Mouse (Mus musculus): ENCODE results near the gene Snrpa. TPM values are rescaled to one million over a fixed set of nuclear protein-coding genes. Genes with fewer than 3 reads are reported as not detected.

Gene Snrpa
- total and polyA plus RNA-seq, 2 experiments from 2014 or later: 60.5 to 79.4 TPM

DNA sequence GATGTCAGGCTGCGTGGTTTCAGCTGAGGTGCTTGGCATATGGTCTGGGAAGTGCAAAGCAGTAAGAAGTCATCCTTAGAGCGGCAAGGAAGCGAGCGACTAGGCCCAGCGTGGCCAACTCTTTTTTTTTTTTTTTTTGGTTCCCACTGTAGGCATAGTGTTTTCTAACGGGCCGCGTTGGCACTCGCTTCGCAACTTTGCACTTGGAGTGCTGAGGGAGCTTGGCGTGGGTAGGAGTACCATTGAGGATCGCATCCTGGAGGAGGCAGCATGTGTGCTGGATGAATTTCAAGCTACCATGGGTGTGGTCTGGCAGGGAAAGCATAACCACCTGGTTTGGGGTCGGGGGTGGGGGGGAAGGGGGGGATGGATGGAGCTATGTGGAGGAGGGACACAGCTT lies 40.1 kb downstream of the Snrpa start:
- TF ChIP-seq EP300 (IDR thresholded peaks at IDR 0.05; ENCODE audit: low read depth) (no peak), CTCF (IDR thresholded peaks at IDR 0.05; ENCODE audit: low read depth) (no peak)
- no peak for ATAC-seq (ENCODE audit: insufficient read depth, low read depth)

DNA sequence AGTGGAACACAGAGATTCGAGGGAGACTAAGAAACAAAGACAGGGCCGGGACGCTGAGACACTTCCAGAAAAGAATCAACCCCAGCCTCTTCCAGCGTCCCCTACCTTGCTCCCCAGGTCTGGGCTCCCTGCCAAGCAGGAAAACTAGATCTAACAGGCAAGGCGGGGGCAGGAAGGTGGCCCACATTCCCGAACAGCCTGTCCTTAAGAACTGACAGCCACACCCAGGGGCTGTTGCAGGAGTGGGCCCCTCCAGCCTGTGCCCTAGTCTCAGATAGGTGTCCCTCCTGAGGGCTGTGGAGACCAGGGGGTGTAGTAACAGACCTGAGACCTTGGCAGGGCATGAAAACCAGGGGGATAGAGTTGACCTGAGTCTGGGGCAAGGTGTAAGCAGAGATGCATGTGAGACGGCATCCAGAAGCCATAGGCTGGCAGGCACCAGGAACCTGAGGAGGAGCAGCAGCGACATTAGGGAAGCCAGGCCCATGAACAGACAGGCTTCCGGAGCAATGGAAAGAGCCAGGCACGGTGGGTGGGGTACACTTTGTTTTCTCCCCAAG lies 42.8 kb downstream of the Snrpa start, which contains the start of gene Cyp2t4:
Gene Cyp2t4 (plus strand): TSS at position 510 of the 560 bp plus-strand sequence.
- 49% methylated on average over 10 of the region's 10 CpGs for WGBS
- no peak within 1 kb of the TSS for H3K9ac ChIP-seq (replicated peaks; ENCODE audit: low read depth, low read length)
- no peak for DNase-seq (ENCODE audit: low spot score)

More for the DNA sequence above, 40.1 kb downstream of the Snrpa start:
- Histone ChIP-seq H3K27me3 (ENCODE audit: control insufficient read depth, insufficient read depth, low read length) (no peaks in the 10 kb centered on the region), H3K4me3 (ENCODE audit: low read depth, low read length) (no peak overlapping the region), H3K4me1 (ENCODE audit: control insufficient read depth, insufficient read depth) (no peaks in the 10 kb centered on the region), H3K4me2 (ENCODE audit: low read depth, low read length) (no peak overlapping the region), H3K9me3 (replicated peaks; ENCODE audit: control insufficient read depth, low read length) (no peaks in the 10 kb centered on the region), H3K36me3 (replicated peaks; ENCODE audit: control insufficient read depth, insufficient read depth, low read length) (peaks cover 26% of the 10 kb centered on the region), H3K9ac (replicated peaks; ENCODE audit: low read depth, low read length) (no peak overlapping the region), H3K27ac (ENCODE audit: low read depth) (no peak overlapping the region)
- DNase-seq (ENCODE audit: low spot score): no peak
- 69% methylated on average over 13 of the region's 13 CpGs for WGBS

More for the DNA sequence above, 42.8 kb downstream of the Snrpa start, which contains the start of gene Cyp2t4:
- Histone ChIP-seq H3K9me3 (replicated peaks; ENCODE audit: control insufficient read depth, low read length) (no peaks in the 10 kb centered on the region), H3K4me1 (ENCODE audit: control insufficient read depth, insufficient read depth) (no peaks in the 10 kb centered on the region), H3K27me3 (ENCODE audit: control insufficient read depth, insufficient read depth, low read length) (no peaks in the 10 kb centered on the region), H3K4me2 (ENCODE audit: low read depth, low read length) (no peak within 1 kb of the TSS), H3K27ac (ENCODE audit: low read depth) (no peak within 1 kb of the TSS), H3K4me3 (ENCODE audit: low read depth, low read length) (no peak within 1 kb of the TSS), H3K36me3 (replicated peaks; ENCODE audit: control insufficient read depth, insufficient read depth, low read length) (peaks cover 12% of the 10 kb centered on the region)
- peak; percentile 49; the same call in 1 of the 2 replicates for ATAC-seq (ENCODE audit: insufficient read depth, low read depth)
- TF ChIP-seq EP300 (IDR thresholded peaks at IDR 0.05; ENCODE audit: low read depth) (no peak), CTCF (IDR thresholded peaks at IDR 0.05; ENCODE audit: low read depth) (no peak)

MicroRNAs within 50 kb of the gene (microRNA counts, 519-probe panel; counts per million panel counts)
- not detected for microRNA mmu-miR-1191

Small RNAs within 50 kb of the gene (microRNA-seq; reads per million reads assigned to microRNA genes)
- gene Mir1191: not detected
- gene Mir3101: 0.54 reads per million

Other genes starting within 250 kb of the Snrpa start
- gene Cyp2a12, start 167.2 kb downstream of the Snrpa start, total RNA-seq (2014; rRNA removed; ENCODE audit: low replicate concordance): not detected in 2 replicates
- not detected in 2 replicates for gene Cyp2a12, start 167.2 kb downstream of the Snrpa start, polyA plus RNA-seq (2015; fragmentation: Nextera tagmentation; extraction: Ambion mirVana)
- 5.4 TPM in 1 of 2 replicates, not detected in the other for gene Cyp2f2, start 76.4 kb downstream of the Snrpa start, total RNA-seq (2014; rRNA removed; ENCODE audit: low replicate concordance)
- gene Cyp2f2, start 76.4 kb downstream of the Snrpa start, polyA plus RNA-seq (2015; fragmentation: Nextera tagmentation; extraction: Ambion mirVana): 0.05 and 14.2 TPM in 2 replicates
- gene Cyp2t4, start 42.6 kb downstream of the Snrpa start, total RNA-seq (2014; rRNA removed; ENCODE audit: low replicate concordance): not detected in 2 replicates
- gene Cyp2t4, start 42.6 kb downstream of the Snrpa start, polyA plus RNA-seq (2015; fragmentation: Nextera tagmentation; extraction: Ambion mirVana): not detected in 2 replicates
- 71.5 and 76.5 TPM in 2 replicates for gene Egln2, start 29.5 kb downstream of the Snrpa start, total RNA-seq (2014; rRNA removed; ENCODE audit: low replicate concordance)
- gene Egln2, start 29.5 kb downstream of the Snrpa start, polyA plus RNA-seq (2015; fragmentation: Nextera tagmentation; extraction: Ambion mirVana): 42.1 and 42.8 TPM in 2 replicates
- 42.5 and 74.2 TPM in 2 replicates for gene Rab4b, start 17.4 kb downstream of the Snrpa start, total RNA-seq (2014; rRNA removed; ENCODE audit: low replicate concordance)
- gene Rab4b, start 17.4 kb downstream of the Snrpa start, polyA plus RNA-seq (2015; fragmentation: Nextera tagmentation; extraction: Ambion mirVana): 44.4 and 45.9 TPM in 2 replicates
- not detected in 2 replicates for gene Gm21983, start 15.2 kb downstream of the Snrpa start, total RNA-seq (2014; rRNA removed; ENCODE audit: low replicate concordance)
- gene Gm21983, start 15.2 kb downstream of the Snrpa start, polyA plus RNA-seq (2015; fragmentation: Nextera tagmentation; extraction: Ambion mirVana): 0.15 TPM in 1 of 2 replicates, not detected in the other
- not detected in 2 replicates for gene Mia, start 15.1 kb downstream of the Snrpa start, total RNA-seq (2014; rRNA removed; ENCODE audit: low replicate concordance)
- gene Mia, start 15.1 kb downstream of the Snrpa start, polyA plus RNA-seq (2015; fragmentation: Nextera tagmentation; extraction: Ambion mirVana): 0.25 and 0.38 TPM in 2 replicates
- 1.8 and 4.8 TPM in 2 replicates for gene BC024978, start 490 bp downstream of the Snrpa start, total RNA-seq (2014; rRNA removed; ENCODE audit: low replicate concordance)
- 2.0 and 2.1 TPM in 2 replicates for gene BC024978, start 490 bp downstream of the Snrpa start, polyA plus RNA-seq (2015; fragmentation: Nextera tagmentation; extraction: Ambion mirVana)
- 5.8 and 14.7 TPM in 2 replicates for gene Itpkc, start 32.4 kb upstream of the Snrpa start, total RNA-seq (2014; rRNA removed; ENCODE audit: low replicate concordance)
- gene Itpkc, start 32.4 kb upstream of the Snrpa start, polyA plus RNA-seq (2015; fragmentation: Nextera tagmentation; extraction: Ambion mirVana): 1.2 and 1.3 TPM in 2 replicates
- gene Coq8b, start 36.8 kb upstream of the Snrpa start, total RNA-seq (2014; rRNA removed; ENCODE audit: low replicate concordance): 5.8 and 7.2 TPM in 2 replicates
- 10.1 and 11.0 TPM in 2 replicates for gene Coq8b, start 36.8 kb upstream of the Snrpa start, polyA plus RNA-seq (2015; fragmentation: Nextera tagmentation; extraction: Ambion mirVana)
- 15.9 and 23.5 TPM in 2 replicates for gene Numbl, start 62.2 kb upstream of the Snrpa start, total RNA-seq (2014; rRNA removed; ENCODE audit: low replicate concordance)
- gene Numbl, start 62.2 kb upstream of the Snrpa start, polyA plus RNA-seq (2015; fragmentation: Nextera tagmentation; extraction: Ambion mirVana): 5.6 and 6.2 TPM in 2 replicates
- 150 TPM in 2 replicates for gene Ltbp4, start 141.4 kb upstream of the Snrpa start, total RNA-seq (2014; rRNA removed; ENCODE audit: low replicate concordance)
- 56.9 and 61.7 TPM in 2 replicates for gene Ltbp4, start 141.4 kb upstream of the Snrpa start, polyA plus RNA-seq (2015; fragmentation: Nextera tagmentation; extraction: Ambion mirVana)
- gene Shkbp1, start 159.7 kb upstream of the Snrpa start, total RNA-seq (2014; rRNA removed; ENCODE audit: low replicate concordance): 16.7 and 21.0 TPM in 2 replicates
- 14.2 and 18.3 TPM in 2 replicates for gene Shkbp1, start 159.7 kb upstream of the Snrpa start, polyA plus RNA-seq (2015; fragmentation: Nextera tagmentation; extraction: Ambion mirVana)
- gene Gm20479, start 161.1 kb upstream of the Snrpa start, total RNA-seq (2014; rRNA removed; ENCODE audit: low replicate concordance): 2.0 TPM in 1 of 2 replicates, not detected in the other
- gene Gm20479, start 161.1 kb upstream of the Snrpa start, polyA plus RNA-seq (2015; fragmentation: Nextera tagmentation; extraction: Ambion mirVana): 0.46 TPM in 1 of 2 replicates, not detected in the other